Mouse (Mus musculus) ovary, postnatal 14 days (tissue): ENCODE measurements around the gene Mylk.

ENCODE experiments used
- DNase-seq: peaks from one replicate; pipeline ENCODE4 v3.0.0; 2022; ENCODE audit warnings: low spot score

Gene Mylk

DNA sequence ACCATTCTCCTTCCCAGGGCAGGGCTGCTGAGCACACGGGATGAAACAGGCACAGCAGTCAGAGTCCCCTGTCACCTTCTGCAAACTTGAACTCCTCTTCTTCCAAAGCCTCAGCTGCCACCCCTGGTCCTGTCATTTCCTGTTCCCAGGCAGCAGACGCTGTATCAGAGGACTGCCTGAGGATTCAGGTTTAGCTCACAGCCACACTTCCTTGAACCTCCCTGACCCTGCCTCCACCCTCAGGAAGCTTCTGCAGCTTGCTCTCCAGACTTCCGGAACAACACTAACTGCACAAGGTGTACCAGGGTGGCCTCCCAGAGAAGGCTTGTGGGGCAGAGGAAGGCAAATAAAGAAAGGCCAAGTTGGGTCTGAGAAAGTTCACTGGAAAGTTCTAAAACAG, 102.6 kb downstream of the Mylk start:
- no peak for DNase-seq

DNA sequence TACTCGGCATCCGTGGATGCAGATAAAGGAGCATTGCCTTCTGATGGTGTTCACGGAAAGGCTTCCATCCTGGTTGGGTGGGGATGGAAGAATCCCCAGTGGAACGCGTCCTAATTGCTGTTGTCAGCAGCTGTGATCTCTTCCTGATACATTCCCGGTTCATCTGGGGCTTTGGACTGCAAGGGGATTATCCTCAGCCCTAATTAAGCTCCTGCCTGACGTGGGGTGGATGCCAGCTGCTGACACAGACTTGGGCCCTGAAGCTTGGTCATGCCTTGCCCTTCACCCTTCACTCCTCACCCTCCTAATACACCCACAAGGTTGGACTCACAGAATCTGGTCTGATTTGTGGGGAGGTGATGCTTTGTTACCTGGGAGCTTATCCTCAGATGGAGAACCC, 109.1 kb downstream of the Mylk start:
- no peak for DNase-seq

DNA sequence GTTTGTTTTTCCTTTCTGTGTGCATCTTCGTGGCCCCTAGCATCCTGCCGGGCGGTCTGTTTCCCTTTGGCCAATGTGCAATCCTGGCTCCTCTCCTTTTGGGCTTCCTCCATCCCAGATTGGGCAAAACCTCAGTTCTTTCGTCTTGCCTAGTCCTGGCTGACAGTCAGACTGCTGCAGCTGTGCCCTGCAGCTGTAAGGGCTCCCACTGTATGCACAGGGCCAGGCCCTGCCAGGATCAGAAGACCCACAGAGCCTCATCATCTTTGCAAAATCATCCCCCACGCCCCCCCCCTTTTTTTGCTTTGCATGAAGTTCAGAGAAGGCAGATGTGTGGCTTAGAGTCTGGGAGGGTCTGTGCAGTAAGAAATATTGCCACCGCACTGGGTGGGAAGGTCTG, 110.1 kb downstream of the Mylk start:
- no peak for DNase-seq

DNA sequence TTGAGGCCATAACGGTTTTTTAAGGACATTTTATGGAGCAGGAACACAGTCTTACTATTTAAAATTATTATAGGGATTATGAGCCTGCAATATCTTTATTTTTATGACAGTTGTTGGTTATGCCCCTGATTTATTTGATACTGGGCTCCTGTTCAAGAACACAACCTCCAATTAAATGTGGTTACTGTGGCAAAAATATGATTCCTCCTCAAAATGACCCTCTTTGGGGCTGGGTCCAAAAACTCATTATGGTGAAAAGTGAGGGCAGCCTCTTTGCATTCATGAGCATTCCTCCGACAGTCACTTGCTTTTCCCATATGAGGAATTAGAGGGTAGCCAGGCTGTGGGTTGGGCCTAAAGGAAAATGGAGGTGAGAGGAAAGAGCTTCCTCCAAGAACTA, 110.7 kb downstream of the Mylk start:
- no peak for DNase-seq

DNA sequence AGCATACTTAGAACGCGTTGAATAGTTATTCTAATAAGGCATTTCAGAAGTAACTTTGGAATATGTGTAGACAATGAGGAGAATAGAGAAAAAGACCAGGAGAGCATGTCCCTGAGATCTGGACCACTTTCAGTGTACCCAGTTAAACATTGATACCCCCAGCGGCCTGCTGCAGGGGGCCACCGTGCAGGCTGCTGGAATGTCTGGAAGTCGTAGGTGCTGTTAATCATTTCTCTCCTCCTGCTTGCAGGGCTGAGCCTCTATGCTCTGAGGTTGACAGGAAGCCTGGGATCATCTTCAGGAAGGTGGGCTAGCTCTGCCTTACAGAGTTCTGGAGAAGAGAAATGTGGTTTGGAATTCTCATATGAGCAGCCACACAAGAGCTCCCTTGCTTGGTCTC, 112.6 kb downstream of the Mylk start:
- DNase-seq, result no peak

DNA sequence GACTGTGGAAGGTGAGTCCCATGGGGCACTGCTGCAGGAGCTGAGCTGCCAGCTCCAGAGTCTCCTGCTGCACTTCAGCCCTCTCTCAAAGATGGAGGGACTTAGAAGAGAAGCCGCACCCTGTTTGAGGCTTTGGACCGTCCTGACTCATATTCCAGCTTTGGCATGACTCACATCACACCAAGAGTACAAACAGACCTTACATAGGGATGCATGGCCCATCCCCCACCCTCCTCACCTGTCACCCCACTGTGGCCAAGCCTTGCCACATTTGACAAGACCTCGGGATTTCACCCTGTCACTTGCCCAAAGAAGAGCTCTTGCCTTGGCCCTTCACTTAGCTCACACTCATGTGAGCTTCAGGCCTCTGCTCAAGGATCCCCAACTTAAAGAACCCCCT, 115.8 kb downstream of the Mylk start:
- no peak for DNase-seq

DNA sequence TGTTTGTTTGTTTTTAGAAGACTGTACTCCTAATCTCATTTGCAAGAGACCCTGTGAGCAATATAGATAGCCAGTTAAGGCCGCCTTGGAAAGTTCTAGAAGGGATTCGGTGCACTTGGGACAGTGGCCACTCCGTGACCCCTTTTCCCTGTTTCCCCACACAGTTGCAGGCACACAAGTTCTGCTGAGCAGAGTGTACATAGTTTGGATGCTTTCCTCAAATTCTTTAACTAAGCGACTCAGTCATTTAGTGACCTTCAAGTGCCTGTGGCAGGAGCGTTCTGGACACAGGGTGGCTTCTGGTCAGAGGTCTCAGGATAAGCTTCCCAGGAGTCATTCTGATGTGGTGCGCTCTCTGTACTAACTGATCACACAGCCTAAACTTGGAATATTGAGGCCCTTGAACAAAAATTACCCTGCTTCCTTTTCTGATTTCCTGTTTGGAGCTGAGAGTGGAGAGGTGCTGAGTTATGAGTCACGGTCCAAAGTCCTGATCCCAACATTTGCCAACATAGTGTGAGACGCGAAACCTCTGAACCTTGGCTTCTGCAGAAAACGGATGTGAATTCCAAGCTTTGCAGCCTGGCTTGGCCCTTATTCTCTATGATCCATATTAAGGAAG, 116.8 kb downstream of the Mylk start:
- DNase-seq, result no peak

DNA sequence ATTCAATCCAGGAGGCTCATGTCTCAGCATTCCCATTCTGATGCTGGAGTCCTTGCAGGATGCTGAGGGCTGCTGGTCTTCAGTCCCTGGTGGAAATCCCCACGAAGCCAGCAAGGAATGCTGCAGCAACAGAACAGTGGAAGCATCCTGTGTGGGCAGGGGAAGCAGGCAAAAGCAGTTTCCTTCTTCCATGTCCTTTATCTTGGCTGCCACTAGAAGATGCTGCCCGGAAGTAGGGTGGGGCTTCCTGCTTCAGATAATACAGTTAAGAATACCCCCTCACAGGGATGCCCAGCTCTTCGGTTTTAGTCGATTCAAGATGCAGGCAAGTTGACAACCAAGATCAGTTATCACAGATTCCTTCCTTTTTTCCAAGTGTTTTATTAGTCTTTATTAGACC, 120.4 kb downstream of the Mylk start:
- no peak for DNase-seq

DNA sequence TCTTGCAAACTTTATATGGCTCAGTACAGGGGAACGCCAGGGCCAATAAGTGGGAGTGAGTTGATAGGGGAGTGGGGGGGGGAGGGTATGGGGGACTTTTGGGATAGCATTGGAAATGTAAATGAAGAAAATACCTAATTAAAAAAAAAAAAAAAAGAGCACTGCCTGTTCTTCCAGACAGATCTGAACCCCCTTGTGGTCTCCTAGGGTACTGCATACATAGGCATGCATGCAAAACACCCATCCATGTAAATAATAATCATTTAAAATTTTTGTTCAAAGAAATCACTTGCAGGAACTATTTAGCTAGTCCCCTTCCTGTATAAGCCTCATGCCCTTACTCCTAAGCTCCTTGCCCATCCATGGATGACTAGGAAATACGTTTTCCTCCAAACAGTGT, 122.2 kb downstream of the Mylk start:
- DNase-seq, result no peak

DNA sequence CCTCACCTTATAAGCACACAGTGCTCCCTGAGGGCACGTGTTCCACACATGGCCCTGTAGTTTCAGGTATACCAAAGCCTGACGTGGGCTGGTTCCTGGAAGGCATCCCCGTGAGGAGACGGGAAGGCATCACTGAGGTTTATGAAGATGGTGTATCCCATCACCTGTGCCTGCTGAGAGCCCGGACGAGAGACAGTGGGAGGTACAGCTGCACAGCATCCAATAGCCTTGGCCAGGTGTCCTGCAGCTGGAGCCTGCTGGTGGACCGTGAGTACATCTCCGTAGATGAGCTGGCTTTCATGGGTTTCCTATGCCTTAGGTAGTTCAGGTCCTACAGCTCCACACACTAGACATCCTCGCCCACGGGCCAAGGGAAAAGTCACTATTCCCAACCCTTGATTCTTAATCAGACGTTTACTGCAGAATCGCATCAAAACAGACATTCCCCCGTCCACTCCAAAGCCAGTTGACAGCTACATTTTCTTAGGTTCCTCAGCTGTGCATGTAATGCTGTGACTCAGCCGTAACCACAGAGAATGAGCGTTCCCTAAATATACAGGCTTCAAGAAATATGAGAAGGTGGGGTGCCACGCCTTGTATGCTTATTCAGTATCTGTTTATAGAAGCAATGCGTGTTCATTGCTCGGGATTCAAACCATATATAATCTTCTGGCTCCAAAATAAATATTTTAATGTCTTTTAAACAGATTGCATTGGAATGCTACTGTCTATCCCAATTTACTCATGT, 135.2 kb downstream of the Mylk start:
- no peak for DNase-seq

DNA sequence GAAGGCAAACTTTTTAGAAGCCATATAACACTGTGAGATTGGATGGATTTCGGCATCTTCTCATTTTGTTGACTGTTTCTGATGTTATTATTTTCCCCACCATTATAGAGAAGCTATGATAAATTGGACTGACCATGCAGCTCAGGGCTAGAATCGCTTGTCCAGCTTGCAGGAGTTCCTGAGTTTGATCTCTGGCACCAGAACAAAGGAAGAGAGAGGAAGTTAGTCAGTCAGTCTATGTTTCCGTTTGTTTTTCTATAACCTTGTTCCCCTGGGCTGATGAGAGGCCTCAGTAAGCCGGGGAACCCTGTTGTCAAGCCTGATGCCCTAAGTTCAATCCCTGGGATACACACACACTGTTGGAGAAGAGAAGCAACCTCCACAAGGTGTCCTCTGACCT, 135.8 kb downstream of the Mylk start:
- no peak for DNase-seq

DNA sequence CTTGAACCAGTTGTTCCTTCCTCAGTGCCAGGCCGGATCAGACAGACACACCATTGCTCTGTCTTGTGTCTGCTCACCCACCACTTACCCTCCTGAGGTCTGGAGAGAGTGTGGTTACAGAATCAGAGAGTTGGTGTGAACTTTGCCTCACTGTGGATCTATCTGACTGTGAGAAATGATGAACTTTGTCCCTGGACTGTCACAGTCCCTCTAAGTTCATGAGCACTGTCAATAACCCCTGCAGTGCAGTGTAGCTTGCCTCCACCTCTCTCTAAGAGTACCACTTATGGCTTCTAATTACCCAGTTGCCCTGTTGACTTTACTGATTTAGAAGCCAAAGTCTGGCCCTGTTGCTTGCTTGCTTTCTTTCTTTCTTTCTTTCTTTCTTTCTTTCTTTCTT, 142.0 kb downstream of the Mylk start:
- no peak for DNase-seq

DNA sequence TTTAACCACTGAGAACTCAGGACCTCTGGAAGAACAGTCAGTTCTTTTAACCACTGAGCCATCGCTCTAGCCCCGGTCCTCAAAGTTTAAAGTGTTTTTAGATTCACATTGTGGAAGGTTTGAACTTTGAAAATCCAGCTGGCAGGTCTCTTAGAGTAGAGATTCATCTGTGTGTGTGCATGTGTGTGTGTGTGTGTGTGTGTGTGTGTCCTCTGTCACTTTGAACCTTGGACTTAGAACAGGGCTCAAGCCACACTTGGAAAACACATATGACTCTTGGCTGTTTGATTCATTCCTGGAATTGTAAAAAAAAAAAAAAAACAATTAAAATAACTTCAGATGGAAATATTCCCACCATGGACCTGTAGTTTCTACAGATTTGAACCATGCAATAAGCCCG, 149.0 kb downstream of the Mylk start:
- DNase-seq, result no peak

DNA sequence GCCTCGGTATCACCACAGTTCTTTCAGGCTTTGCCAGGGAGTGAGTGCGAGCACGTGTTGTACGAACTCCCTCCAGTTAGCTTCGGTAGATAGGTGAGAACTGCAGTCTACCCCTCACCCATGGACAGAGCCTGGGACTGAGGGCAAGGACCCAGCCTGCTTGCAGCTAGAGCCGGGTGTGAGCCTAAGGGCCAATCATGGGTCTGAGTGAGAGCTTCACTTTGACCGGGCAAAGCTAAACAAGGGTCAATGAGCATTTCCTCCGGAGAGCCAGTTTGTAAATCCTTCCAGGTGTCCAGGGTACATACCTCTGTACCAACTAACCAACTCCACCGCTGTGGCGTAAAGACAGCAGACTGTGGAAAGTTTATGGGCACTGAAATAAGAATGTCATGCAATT, 150.9 kb downstream of the Mylk start:
- DNase-seq, result no peak

DNA sequence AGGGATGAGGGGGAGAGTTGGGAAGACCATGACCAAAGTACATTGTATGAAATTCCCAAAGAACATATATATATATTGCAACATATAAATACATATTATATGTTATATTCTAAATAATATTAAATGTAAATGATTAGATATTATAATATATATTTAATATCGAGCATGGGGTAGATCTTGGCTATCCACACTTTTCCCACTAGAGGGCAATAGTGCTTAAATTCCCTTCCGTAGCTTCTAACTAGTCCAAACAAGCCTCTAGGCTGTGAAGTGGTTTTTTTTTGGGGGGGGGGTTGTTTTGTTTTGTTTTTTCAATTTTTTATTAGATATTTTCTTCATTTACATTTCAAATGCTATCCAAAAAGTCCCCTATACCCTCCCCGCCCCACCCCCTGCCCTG, 152.0 kb downstream of the Mylk start:
- DNase-seq, result no peak

DNA sequence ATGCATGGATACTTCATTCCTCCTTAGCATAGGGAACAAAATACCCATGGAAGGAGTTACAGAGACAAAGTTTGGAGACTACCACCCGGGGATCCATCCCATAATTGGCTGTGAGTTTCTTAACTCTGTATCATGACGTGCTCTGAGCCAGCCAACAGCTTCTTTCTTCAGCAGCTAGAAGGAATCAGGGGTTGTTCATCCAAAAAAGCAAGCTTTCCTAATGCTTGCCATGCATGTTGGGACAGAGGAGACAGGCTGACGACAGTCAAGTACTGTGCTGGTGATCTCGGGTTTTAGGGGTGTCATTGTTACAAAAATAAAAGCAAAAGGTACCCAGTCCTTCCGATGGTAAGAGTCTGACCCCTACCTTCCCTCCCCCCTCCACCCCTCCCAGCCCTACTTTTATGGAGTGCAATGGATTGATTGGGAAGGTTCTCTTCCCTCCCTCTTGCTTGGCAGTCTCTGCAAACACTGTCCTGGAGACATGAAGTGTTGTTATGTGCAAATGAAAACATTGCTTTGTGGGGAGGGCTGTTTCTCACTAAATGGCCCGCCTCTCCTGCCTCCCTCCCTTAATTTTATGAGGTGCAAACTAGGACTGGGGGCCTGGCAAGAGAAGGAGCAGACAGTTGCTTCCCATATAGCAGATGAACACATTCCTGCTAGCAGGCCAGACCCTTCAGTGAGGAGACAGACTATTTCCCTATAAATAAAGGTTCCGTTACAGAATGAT, 153.2 kb downstream of the Mylk start:
- no peak for DNase-seq

DNA sequence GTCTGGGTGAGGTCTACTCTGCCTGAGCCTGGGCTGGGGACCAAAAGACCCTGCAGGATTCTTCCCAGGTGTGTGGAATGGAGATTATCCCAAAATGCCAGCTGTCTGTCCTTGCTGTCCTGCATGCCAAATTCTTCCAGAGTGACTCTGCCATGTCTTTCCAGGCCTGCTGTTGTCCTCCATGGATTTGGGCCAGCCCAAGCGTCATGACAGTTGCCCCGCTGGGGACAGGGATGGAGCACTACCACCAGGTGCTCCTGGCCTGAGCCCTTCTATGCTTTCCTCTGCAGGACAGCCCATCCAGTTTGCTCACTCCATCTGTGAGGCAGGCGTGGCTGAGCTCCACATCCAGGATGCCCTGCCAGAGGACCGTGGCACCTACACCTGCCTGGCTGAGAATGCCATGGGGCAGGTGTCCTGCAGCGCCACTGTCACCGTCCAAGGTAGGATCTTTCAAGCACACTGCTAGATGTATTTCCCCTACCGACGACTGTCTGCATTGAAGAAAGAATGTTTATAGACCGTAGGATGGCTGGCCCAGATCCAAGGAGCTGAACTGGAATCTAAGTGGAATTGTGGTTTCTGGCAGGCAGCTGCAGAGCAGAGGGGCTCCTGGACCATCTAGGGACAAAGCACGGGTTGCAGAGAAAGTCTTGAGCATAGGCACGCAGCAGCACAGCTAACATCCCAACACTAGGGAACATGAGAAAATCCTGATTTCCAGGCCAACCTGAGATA, 154.2 kb downstream of the Mylk start:
- DNase-seq, result no peak

DNA sequence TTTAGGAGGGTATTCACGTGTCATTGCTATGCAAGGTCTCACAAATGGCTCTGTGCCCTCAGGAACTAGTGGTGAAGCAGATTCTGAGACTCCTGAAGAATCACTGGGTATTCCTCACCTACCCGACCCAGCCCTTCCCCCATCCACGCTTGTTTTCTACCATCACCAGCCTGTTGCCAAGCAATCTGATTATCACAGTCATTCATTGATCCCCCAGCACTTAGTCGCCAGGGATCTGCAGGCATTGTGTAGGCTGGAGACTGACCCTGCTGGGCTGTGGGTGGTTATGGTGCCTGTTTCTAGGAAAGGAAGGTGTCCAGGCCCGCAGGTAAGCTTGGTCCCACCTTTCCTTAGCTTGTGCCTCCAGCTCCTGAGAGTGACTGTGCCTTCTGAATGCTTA, 155.0 kb downstream of the Mylk start:
- DNase-seq, result no peak

DNA sequence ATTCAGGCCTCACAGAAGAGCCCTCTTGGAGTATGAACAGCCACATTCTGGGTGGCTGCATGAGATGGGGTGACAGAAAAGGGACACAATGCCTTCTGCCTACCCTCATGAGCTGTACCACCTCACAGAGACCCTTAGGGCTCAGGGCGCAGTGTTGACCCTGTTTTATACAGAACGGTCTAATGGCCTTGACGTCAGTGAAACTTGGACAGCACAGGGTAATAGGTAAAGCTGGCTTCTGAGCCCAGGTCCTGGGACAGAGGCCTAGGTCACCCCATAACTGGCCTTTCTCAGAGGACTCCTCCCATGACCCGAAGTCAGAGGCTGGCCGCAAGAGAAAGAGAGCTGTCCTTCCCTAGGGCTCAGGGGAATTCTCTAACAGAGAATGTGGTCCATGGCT, 155.5 kb downstream of the Mylk start:
- DNase-seq, result no peak

DNA sequence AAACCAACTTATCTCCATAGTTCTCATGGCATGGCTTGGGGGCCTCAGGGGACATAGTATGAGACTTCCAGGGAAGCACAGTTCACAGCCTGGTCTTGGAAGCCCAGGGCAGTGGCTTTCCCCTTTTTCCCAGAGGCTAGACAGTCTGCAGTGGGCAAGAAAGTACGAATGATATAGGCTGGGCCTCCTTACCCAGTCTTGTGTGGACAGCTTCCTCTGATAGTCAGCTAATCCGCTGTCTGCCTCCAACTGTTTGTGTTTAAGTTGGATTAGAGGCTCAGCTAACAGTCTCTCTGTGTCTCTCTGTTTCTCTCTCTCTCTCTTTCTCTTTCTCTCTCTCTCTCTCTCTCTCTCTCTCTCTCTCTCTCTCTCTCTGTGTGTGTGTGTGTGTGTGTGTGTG, 156.0 kb downstream of the Mylk start:
- no peak for DNase-seq

DNA sequence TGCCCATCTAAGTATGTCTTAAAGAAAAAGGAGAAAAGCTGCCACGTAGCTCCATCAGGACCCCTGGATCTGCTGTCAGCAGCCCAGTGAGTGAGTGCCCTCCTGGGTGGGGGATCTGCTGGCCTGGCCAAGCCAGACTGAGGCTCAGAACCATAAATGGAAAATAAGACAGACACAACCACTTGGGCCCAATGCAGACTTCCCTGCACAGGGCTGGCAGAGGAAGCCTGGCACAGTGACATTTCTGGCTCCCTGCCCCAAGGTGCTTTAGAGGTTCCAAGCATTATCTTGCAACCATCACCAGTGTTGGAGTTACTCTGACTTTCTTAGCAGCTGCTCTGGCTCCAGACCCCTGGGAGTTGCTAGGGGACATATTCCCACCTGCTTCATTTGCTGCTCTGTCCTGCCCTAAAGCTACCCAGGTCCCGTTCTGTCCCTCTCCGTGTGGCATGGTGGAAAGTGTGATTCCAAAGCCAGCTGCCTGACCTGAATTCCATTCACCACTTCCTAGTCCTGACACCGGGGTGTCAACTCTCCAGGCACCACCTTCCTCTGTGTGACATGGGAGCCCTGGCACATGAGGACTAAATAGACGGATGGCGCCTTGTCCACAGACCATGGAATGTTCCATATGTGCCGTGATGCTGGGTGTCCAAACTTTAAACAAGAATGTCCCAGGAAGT, 156.7 kb downstream of the Mylk start:
- DNase-seq, result no peak

DNA sequence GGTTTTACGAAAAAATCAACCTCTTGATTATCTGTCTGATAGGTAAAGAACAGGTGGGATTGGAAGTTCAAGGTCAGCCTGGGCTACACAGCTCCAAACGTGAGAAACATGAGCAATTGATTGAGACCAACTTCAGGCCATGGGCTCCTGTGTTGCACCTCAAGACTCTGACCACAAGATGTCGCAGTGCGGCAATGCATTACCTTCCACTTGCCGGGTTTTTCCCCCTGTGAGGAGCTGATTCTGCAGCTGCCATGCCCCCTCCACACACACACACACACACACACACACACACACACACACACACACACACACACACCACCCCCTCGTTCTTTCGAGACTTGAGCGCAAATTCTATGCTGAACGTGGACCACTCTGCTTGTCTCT, 157.3 kb downstream of the Mylk start:
- DNase-seq, result peak; percentile 73
